Mouse (Mus musculus): ENCODE measurements around the gene Apex2. TPM values are rescaled to one million over a fixed set of nuclear protein-coding genes. Genes with fewer than 3 reads are reported as not detected.

Apex2 gene
- total and polyA plus RNA-seq, 3 experiments, result 8.0 to 15.6 (median 9.6) TPM

GRCm38 (mm10) chrX:150564644-150565357, 24.9 kb downstream of the Apex2 start:
- in situ Hi-C loops (cut with MboI; ENCODE audit: low pct_ligation_motif_present, low pct_unique_long_range_greater_than_20kb, low sequenced_read_pairs), result no loop called here

GRCm38 (mm10) chrX:150554032-150554431, 35.6 kb downstream of the Apex2 start:
- dilution Hi-C loops (cut with MboI; ENCODE audit: extremely low pct_ligation_motif_present, extremely low pct_unique_long_range_greater_than_20kb, low sequenced_read_pairs) (no loop called here), in situ Hi-C loops (cut with MboI; ENCODE audit: low pct_ligation_motif_present, low pct_unique_long_range_greater_than_20kb, low sequenced_read_pairs) (no loop called here)
- Histone ChIP-seq H3K9ac (ENCODE audit: insufficient read depth, low read depth) (no peak overlapping the region), H3K9me3 (replicated peaks; ENCODE audit: low read length) (no peaks in the 10 kb centered on the region), H3K27me3 (replicated peaks) (no peaks in the 10 kb centered on the region), H3K4me2 (ENCODE audit: insufficient read depth, low read depth, poor library complexity, severe bottlenecking) (no peak overlapping the region), H3K27ac (ENCODE audit: insufficient read depth, low read depth) (no peak overlapping the region), H3K4me3 (replicated peaks in 1 of 3; ENCODE audit: low read depth in 2 of 3, low read length in 2 of 3, poor library complexity in 1 of 3) (no peak overlapping the region), H3K36me3 (replicated peaks in 1 of 2; ENCODE audit: control insufficient read depth in 1 of 2, insufficient read depth in 1 of 2, low read length in 1 of 2) (peaks cover 3 to 36% of the 10 kb centered on the region in 2 experiments), H3K79me2 (replicated peaks; ENCODE audit: control insufficient read depth, extremely low read depth, insufficient read depth, poor library complexity, severe bottlenecking) (no peaks in the 10 kb centered on the region), H3K4me1 (ENCODE audit: control insufficient read depth in 1 of 2, insufficient read depth in 2 of 2) (no peaks in the 10 kb centered on the region)
- no peak for DNase-seq (ENCODE audit: extremely low read depth)
- no peak for TF ChIP-seq HCFC1 (IDR thresholded peaks at IDR 0.05; ENCODE audit: low read depth, low read length)
- TF ChIP-seq ZNF384 (IDR thresholded peaks at IDR 0.05; ENCODE audit: low read depth, low read length), result no peak
- TF ChIP-seq TCF12 (IDR thresholded peaks at IDR 0.05; ENCODE audit: low read depth, low read length), result no peak
- no peak for TF ChIP-seq TBP (conservative IDR thresholded peaks at IDR 0.05; ENCODE audit: low read depth, low read length)
- no peak for TF ChIP-seq POLR2AphosphoS2 (IDR thresholded peaks at IDR 0.05; ENCODE audit: low read depth, low read length)
- no peak for TF ChIP-seq SIN3A (IDR thresholded peaks at IDR 0.05; ENCODE audit: low read length)

More at GRCm38 (mm10) chrX:150564644-150565357, 24.9 kb downstream of the Apex2 start:
- no peak for TF ChIP-seq HCFC1 (IDR thresholded peaks at IDR 0.05; ENCODE audit: low read depth, low read length)
- TF ChIP-seq JUN (IDR thresholded peaks at IDR 0.05; ENCODE audit: insufficient read depth, low read depth, low read length), result no peak
- TF ChIP-seq USF2 (conservative IDR thresholded peaks at IDR 0.05; ENCODE audit: low read depth, low read length), result no peak
- no peak for TF ChIP-seq ELF1 (IDR thresholded peaks at IDR 0.05; ENCODE audit: low read depth, low read length)
- TF ChIP-seq POLR2AphosphoS2 (IDR thresholded peaks at IDR 0.05; ENCODE audit: low read depth, low read length), result no peak
- TF ChIP-seq SIN3A (IDR thresholded peaks at IDR 0.05; ENCODE audit: low read length), result no peak
- TF ChIP-seq KAT2A (IDR thresholded peaks at IDR 0.05; ENCODE audit: insufficient replicate concordance, low read length), result no peak
- TF ChIP-seq ETS1 (conservative IDR thresholded peaks at IDR 0.05; ENCODE audit: low read depth, low read length), result no peak
- TF ChIP-seq EP300 (IDR thresholded peaks at IDR 0.05; ENCODE audit: low read length), result no peak
- no peak for TF ChIP-seq ZKSCAN1 (IDR thresholded peaks at IDR 0.05; ENCODE audit: borderline replicate concordance, low read depth, low read length)
- TF ChIP-seq TCF12 (IDR thresholded peaks at IDR 0.05; ENCODE audit: low read depth, low read length), result no peak
- TF ChIP-seq CTCF (conservative IDR thresholded peaks at IDR 0.05 in 1 of 2, IDR thresholded peaks at IDR 0.05 in 1 of 2; ENCODE audit: low read depth in 2 of 2, low read length in 2 of 2), result no peak
- no peak for TF ChIP-seq SMC3 (IDR thresholded peaks at IDR 0.05; ENCODE audit: low read depth, low read length)
- no peak for TF ChIP-seq BHLHE40 (IDR thresholded peaks at IDR 0.05; ENCODE audit: low read depth, low read length)
- no peak for TF ChIP-seq USF1 (IDR thresholded peaks at IDR 0.05; ENCODE audit: low read depth, low read length)
- no peak for TF ChIP-seq TBP (conservative IDR thresholded peaks at IDR 0.05; ENCODE audit: low read depth, low read length)
- Histone ChIP-seq H3K36me3 (replicated peaks in 1 of 2; ENCODE audit: control insufficient read depth in 1 of 2, insufficient read depth in 1 of 2, low read length in 1 of 2) (peaks cover 10 to 27% of the 10 kb centered on the region in 2 experiments), H3K4me3 (replicated peaks in 1 of 3; ENCODE audit: low read depth in 2 of 3, low read length in 2 of 3, poor library complexity in 1 of 3) (no peak overlapping the region), H3K9ac (ENCODE audit: insufficient read depth, low read depth) (no peak overlapping the region), H3K79me2 (replicated peaks; ENCODE audit: control insufficient read depth, extremely low read depth, insufficient read depth, poor library complexity, severe bottlenecking) (no peaks in the 10 kb centered on the region), H3K27ac (ENCODE audit: insufficient read depth, low read depth) (no peak overlapping the region), H3K27me3 (replicated peaks) (no peaks in the 10 kb centered on the region), H3K4me2 (ENCODE audit: insufficient read depth, low read depth, poor library complexity, severe bottlenecking) (no peak overlapping the region), H3K4me1 (ENCODE audit: control insufficient read depth in 1 of 2, insufficient read depth in 2 of 2) (no peaks in the 10 kb centered on the region), H3K9me3 (replicated peaks; ENCODE audit: low read length) (no peaks in the 10 kb centered on the region)
- no peak for DNase-seq (ENCODE audit: extremely low read depth)
- dilution Hi-C loops (cut with MboI; ENCODE audit: extremely low pct_ligation_motif_present, extremely low pct_unique_long_range_greater_than_20kb, low sequenced_read_pairs), result no loop called here

Measured in CH12.LX (cell line).